Mouse (Mus musculus): ENCODE data around the gene Sumo3.

- TF ChIP-seq EP300 (IDR thresholded peaks at IDR 0.05; ENCODE audit: low read depth) (no peak), CTCF (IDR thresholded peaks at IDR 0.05; ENCODE audit: low read depth) (no peak)
Observed at GRCm38 (mm10) chr10:77643160-77643559, 37.3 kb downstream of the Sumo3 start.
